Mouse (Mus musculus) hindbrain, postnatal 0 days (tissue): ENCODE results near the gene Wdr18. TPM values are rescaled to one million over a fixed set of nuclear protein-coding genes. Genes with fewer than 3 reads are reported as not detected.

Source experiments
- ATAC-seq: fragments of 200-750 bp; cut with Nextera tagmentation; 2 replicates; pipeline ENCODE4 v1.8.0; 2017; ENCODE audit warnings: mild to moderate bottlenecking, moderate TSS enrichment, moderate library complexity
- DNase-seq: peaks from one replicate; pipeline ENCODE4 v3.0.0-alpha.2; 2015; ENCODE audit warnings: low spot score
- H3K27ac ChIP-seq: fragments of 300-500 bp; sonication (generic); 2 replicates; pipeline ENCODE4 v1.5.1; 2014; ENCODE audit warnings: mild to moderate bottlenecking
- H3K27me3 ChIP-seq: fragments of 300-500 bp; sonication (generic); 2 replicates; pipeline ENCODE4 v1.6.1; 2014; ENCODE audit warnings: low read length, mixed read lengths; ENCODE audit not compliant: insufficient read depth
- H3K36me3 ChIP-seq: fragments of 300-500 bp; sonication (generic); 2 replicates; pipeline ENCODE4 v1.6.1; 2014; ENCODE audit warnings: low read length, mixed read lengths; ENCODE audit not compliant: insufficient read depth
- H3K4me1 ChIP-seq: fragments of 300-500 bp; sonication (generic); 2 replicates; pipeline ENCODE4 v1.6.1; 2014; ENCODE audit warnings: antibody characterized with exemption, low read length, mixed read lengths; ENCODE audit not compliant: insufficient read depth
- H3K4me2 ChIP-seq: fragments of 300-500 bp; sonication (generic); 2 replicates; pipeline ENCODE4 v1.6.1; 2014; ENCODE audit warnings: low read depth, mild to moderate bottlenecking, low read length, moderate library complexity, mixed read lengths
- H3K4me3 ChIP-seq: fragments of 300-500 bp; sonication (generic); 2 replicates; pipeline ENCODE4 v1.5.1; 2014; ENCODE audit warnings: low read length
- H3K9ac ChIP-seq: fragments of 300-500 bp; sonication (generic); replicated peaks from 2 replicates; pipeline ENCODE4 v1.6.1; 2014; ENCODE audit warnings: mild to moderate bottlenecking, low read length, moderate library complexity, mixed read lengths
- H3K9me3 ChIP-seq: fragments of 300-500 bp; sonication (generic); 2 replicates; pipeline ENCODE4 v1.6.1; 2016; ENCODE audit warnings: low read length, mixed read lengths
- CTCF ChIP-seq: IDR thresholded peaks from 2 replicates; pipeline ENCODE4 v1.5.1; 2016; ENCODE audit warnings: antibody characterized with exemption, control low read depth, low read depth
- WGBS: fragments of 180-500 bp; shearing (Covaris S2); extraction: QIAGEN DNeasy Blood & Tissue Kit; methylation state at CpG from one replicate; pipeline ENCODE4 v1.1.7; 2014; 5-methylcytosine and 5-hydroxymethylcytosine counted together
- polyA plus RNA-seq: library from polyadenylated mRNA; unstranded; fragments of >200 nt; fragmentation: Nextera tagmentation; extraction: Ambion mirVana; gene quantifications from 2 replicates; pipeline ENCODE4 v1.2.1, GENCODE M21; 2015
- total RNA-seq: library from RNA; depleted of rRNA; stranded (reverse); fragments of >200 nt; gene quantifications from 2 replicates; pipeline ENCODE4 v1.2.3, GENCODE M21; 2014

Gene Wdr18
- total and polyA plus RNA-seq, 2 experiments from 2014 or later, result 74.6 to 109 TPM

- Histone ChIP-seq H3K9me3 (no peaks in the 10 kb centered on the region), H3K27ac (no peak overlapping the region), H3K36me3 (peaks cover 24% of the 10 kb centered on the region; the same call in 1 of the 2 replicates), H3K4me1 (peaks cover 14% of the 10 kb centered on the region), H3K4me3 (no peak overlapping the region), H3K4me2 (no peak overlapping the region), H3K27me3 (no peaks in the 10 kb centered on the region), H3K9ac (no peak overlapping the region)
- TF ChIP-seq CTCF, result no peak
- no peak for ATAC-seq
- WGBS, result 92% methylated on average over 22 of the region's 22 CpGs
- DNase-seq, result no peak
These were observed 19.6 kb downstream of the Wdr18 start for GRCm38 (mm10) chr10:79979401-79980155.

GRCm38 (mm10) chr10:79983205-79983604 is 23.3 kb downstream of the Wdr18 start:
- DNase-seq (no peak), ATAC-seq (no peak)
- H3K27ac ChIP-seq, result peak overlapping the region; percentile 97; the same call in 1 of the 2 replicates
- peaks cover 21% of the 10 kb centered on the region for H3K4me1 ChIP-seq
- no peak for TF ChIP-seq CTCF
- H3K9me3 ChIP-seq, result no peaks in the 10 kb centered on the region
- peaks cover 10% of the 10 kb centered on the region; the same call in 1 of the 2 replicates for H3K36me3 ChIP-seq
- H3K9ac ChIP-seq, result peak overlapping the region; percentile 87
- H3K4me2 ChIP-seq, result peak overlapping the region; percentile 68
- 71% methylated on average over 5 of the region's 5 CpGs for WGBS
- peaks cover 3% of the 10 kb centered on the region; the same call in 1 of the 2 replicates for H3K27me3 ChIP-seq
- peak overlapping the region; percentile 68 for H3K4me3 ChIP-seq

GRCm38 (mm10) chr10:79983670-79984069 is 23.7 kb downstream of the Wdr18 start:
- DNase-seq (peak; percentile 66), ATAC-seq (no peak)
- H3K9ac ChIP-seq, result peak overlapping the region; percentile 87
- peak overlapping the region; percentile 68 for H3K4me3 ChIP-seq
- H3K27ac ChIP-seq, result peak overlapping the region; percentile 97
- H3K27me3 ChIP-seq, result peaks cover 7% of the 10 kb centered on the region; the same call in 1 of the 2 replicates
- H3K9me3 ChIP-seq, result no peaks in the 10 kb centered on the region
- under 1% methylated on average over 14 of the region's 21 CpGs for WGBS
- peaks cover 5% of the 10 kb centered on the region; the same call in 1 of the 2 replicates for H3K36me3 ChIP-seq
- H3K4me1 ChIP-seq, result peaks cover 21% of the 10 kb centered on the region
- H3K4me2 ChIP-seq, result peak overlapping the region; percentile 68
- no peak for TF ChIP-seq CTCF

- WGBS, result 2% methylated on average over 43 of the region's 49 CpGs
- peak within 1 kb of the TSS; percentile 97 for H3K27ac ChIP-seq
- H3K36me3 ChIP-seq, result no peaks in the 10 kb centered on the region; the same call in 1 of the 2 replicates
- H3K4me2 ChIP-seq, result peak within 1 kb of the TSS; percentile 68
- H3K9me3 ChIP-seq, result no peaks in the 10 kb centered on the region
- DNase-seq (peak; percentile 96), ATAC-seq (peak; percentile 85)
- H3K4me1 ChIP-seq, result peaks cover 21% of the 10 kb centered on the region
- peak; percentile 86 for TF ChIP-seq CTCF
- H3K27me3 ChIP-seq, result peaks cover 13% of the 10 kb centered on the region
- H3K9ac ChIP-seq, result peak within 1 kb of the TSS; percentile 87
- H3K4me3 ChIP-seq, result peak within 1 kb of the TSS; percentile 68
These were observed 24.4 kb downstream of the Wdr18 start, which contains the start of gene Tmem259 for GRCm38 (mm10) chr10:79984195-79984816. TSS of gene Tmem259 (minus strand) at chr10:79984330.

GRCm38 (mm10) chr10:79984871-79985270 is 24.9 kb downstream of the Wdr18 start:
- Histone ChIP-seq H3K27ac (peak overlapping the region; percentile 97), H3K4me2 (peak overlapping the region; percentile 68), H3K9me3 (no peaks in the 10 kb centered on the region), H3K4me3 (peak overlapping the region; percentile 68), H3K9ac (peak overlapping the region; percentile 87), H3K36me3 (no peaks in the 10 kb centered on the region), H3K4me1 (peaks cover 21% of the 10 kb centered on the region), H3K27me3 (peaks cover 19% of the 10 kb centered on the region)
- WGBS, result under 1% methylated on average over 22 of the region's 22 CpGs
- peak; percentile 99 for DNase-seq
- no peak for TF ChIP-seq CTCF
- ATAC-seq, result peak; percentile 95

- H3K27ac ChIP-seq, result peak overlapping the region; percentile 97
These were observed 25.6 kb downstream of the Wdr18 start for GRCm38 (mm10) chr10:79985334-79986231.

More at GRCm38 (mm10) chr10:79985334-79986231, 25.6 kb downstream of the Wdr18 start:
- H3K9me3 ChIP-seq, result no peaks in the 10 kb centered on the region
- H3K27me3 ChIP-seq, result peaks cover 22% of the 10 kb centered on the region
- H3K4me1 ChIP-seq, result peaks cover 21% of the 10 kb centered on the region
- H3K4me2 ChIP-seq, result peak overlapping the region; percentile 68
- H3K9ac ChIP-seq, result peak overlapping the region; percentile 87
- peak overlapping the region; percentile 68 for H3K4me3 ChIP-seq
- ATAC-seq (no peak), DNase-seq (peak; percentile 77)
- 2% methylated on average over 35 of the region's 35 CpGs for WGBS
- no peak for TF ChIP-seq CTCF
- no peaks in the 10 kb centered on the region for H3K36me3 ChIP-seq
